Comparison of ENCODE assay signal across 13 mouse cellular contexts in genomic region chr11:63124316-63124715, GRCm38 (mm10). TPM values are rescaled to one million over a fixed set of nuclear protein-coding genes. Genes with fewer than 3 reads are reported as not detected.
A peak's percentile ranks its signal among the peaks of the same experiment; 100 is the strongest.
DNase-seq lines count a peak whose midpoint lies in the region; ATAC-seq and TF ChIP-seq lines count a peak whose summit lies in the region.
"Had no signal": no experiment of that assay in that cellular context is flagged by ENCODE, and none has a peak within 500 bp of the region (broad histone marks: within the 10 kb centered on the region; RNA-seq: fewer than 3 reads in every experiment).

No protein-coding gene starts in this region.

- H3K4me2 ChIP-seq in liver, embryonic 14.5 days (ENCODE audit: low read depth), result no peak overlapping the region
- no peak overlapping the region for H3K4me2 ChIP-seq in liver, embryonic 12.5 days
- no peak overlapping the region for H3K4me2 ChIP-seq in embryonic facial prominence, embryonic 11.5 days (ENCODE audit: low read depth, low read length)
- H3K4me2 ChIP-seq: lung, embryonic 15.5 days had no signal

- no peaks in the 10 kb centered on the region for H3K9me3 ChIP-seq in heart, embryonic 10.5 days
- H3K9me3 ChIP-seq in liver, embryonic 14.5 days (ENCODE audit: control insufficient read depth, low read length), result no peaks in the 10 kb centered on the region
- H3K9me3 ChIP-seq in liver, embryonic 12.5 days (replicated peaks), result no peaks in the 10 kb centered on the region
- no peaks in the 10 kb centered on the region for H3K9me3 ChIP-seq in ES-Bruce4 (replicated peaks; ENCODE audit: control insufficient read depth, insufficient read depth, low read length, poor library complexity, severe bottlenecking)
- no peaks in the 10 kb centered on the region for H3K9me3 ChIP-seq in embryonic facial prominence, embryonic 11.5 days (replicated peaks; ENCODE audit: control insufficient read depth, low read length)
- H3K9me3 ChIP-seq: lung, embryonic 15.5 days had no signal

- H3K4me1 ChIP-seq in heart, embryonic 10.5 days, result peaks cover 33% of the 10 kb centered on the region
- H3K4me1 ChIP-seq in liver, embryonic 14.5 days (replicated peaks; ENCODE audit: control insufficient read depth in 2 of 2, insufficient read depth in 2 of 2, low read length in 1 of 2), result 0 out of 4 replicates have a peak, but pooled peaks cover 0 to 4% of the 10 kb centered on the region in 2 experiments
- H3K4me1 ChIP-seq in liver, embryonic 12.5 days, result no peaks in the 10 kb centered on the region
- H3K4me1 ChIP-seq in ES-Bruce4 (ENCODE audit: control insufficient read depth, insufficient read depth, low read length), result no peaks in the 10 kb centered on the region
- H3K4me1 ChIP-seq in embryonic facial prominence, embryonic 11.5 days (ENCODE audit: control insufficient read depth, insufficient read depth, low read length), result no peaks in the 10 kb centered on the region

- peaks cover 4% of the 10 kb centered on the region for H3K27me3 ChIP-seq in heart, embryonic 10.5 days (ENCODE audit: insufficient read depth, poor library complexity, severe bottlenecking)
- no peaks in the 10 kb centered on the region; the same call in none of the 2 replicates for H3K27me3 ChIP-seq in liver, embryonic 14.5 days (ENCODE audit: control insufficient read depth, insufficient read depth, low read length)
- H3K27me3 ChIP-seq in liver, embryonic 12.5 days (replicated peaks), result peaks cover 36% of the 10 kb centered on the region
- 0 out of 2 replicates have a peak, but pooled peaks cover 2% of the 10 kb centered on the region for H3K27me3 ChIP-seq in ES-Bruce4 (ENCODE audit: control insufficient read depth, insufficient read depth, low read length, poor library complexity, severe bottlenecking)
- H3K27me3 ChIP-seq in embryonic facial prominence, embryonic 11.5 days (ENCODE audit: control insufficient read depth, insufficient read depth, low read length), result no peaks in the 10 kb centered on the region
- H3K27me3 ChIP-seq: lung, embryonic 15.5 days had no signal

- TF ChIP-seq CTCF in liver, embryonic 14.5 days (IDR thresholded peaks at IDR 0.05; ENCODE audit: low read depth), result peak; percentile 36
- TF ChIP-seq CTCF in ES-Bruce4 (IDR thresholded peaks at IDR 0.05; ENCODE audit: low read depth, low read length), result no peak

- no peak overlapping the region for H3K9ac ChIP-seq in liver, embryonic 14.5 days (replicated peaks)
- no peak overlapping the region for H3K9ac ChIP-seq in liver, embryonic 12.5 days
- H3K9ac ChIP-seq in ES-Bruce4 (ENCODE audit: low read depth, poor library complexity, severe bottlenecking), result no peak overlapping the region
- no peak overlapping the region for H3K9ac ChIP-seq in embryonic facial prominence, embryonic 11.5 days (replicated peaks; ENCODE audit: low read length)
- H3K9ac ChIP-seq: lung, embryonic 15.5 days had no signal

- no peak for DNase-seq in heart, embryonic 10.5 days (ENCODE audit: low spot score)
- DNase-seq in heart, postnatal 4 days, result no peak
- DNase-seq in liver, embryonic 14.5 days (ENCODE audit: low read depth in 3 of 3, low spot score in 3 of 3), result no peak
- DNase-seq in embryonic facial prominence, embryonic 11.5 days (ENCODE audit: low spot score), result peak; percentile 46
- DNase-seq: layer of hippocampus, postnatal 36 days had no signal

- no peak overlapping the region for H3K4me3 ChIP-seq in heart, embryonic 10.5 days
- H3K4me3 ChIP-seq in liver, embryonic 14.5 days (ENCODE audit: insufficient read depth in 1 of 2, low read depth in 2 of 2, low read length in 2 of 2), result no peak overlapping the region
- no peak overlapping the region for H3K4me3 ChIP-seq in liver, embryonic 12.5 days
- H3K4me3 ChIP-seq in ES-Bruce4 (ENCODE audit: low read depth, low read length), result no peak overlapping the region
- H3K4me3 ChIP-seq in embryonic facial prominence, embryonic 11.5 days (ENCODE audit: low read depth, low read length), result no peak overlapping the region
- H3K4me3 ChIP-seq: lung, embryonic 15.5 days had no signal

- WGBS in heart, embryonic 10.5 days, result 22% methylated on average over 4 of the region's 4 CpGs
- WGBS in liver, embryonic 14.5 days (ENCODE audit: insufficient replicate concordance), result 26% methylated on average over 4 of the region's 4 CpGs
- WGBS in liver, embryonic 12.5 days (ENCODE audit: insufficient replicate concordance), result 29% methylated on average over 4 of the region's 4 CpGs
- 6% methylated on average over 4 of the region's 4 CpGs for WGBS in embryonic facial prominence, embryonic 11.5 days

- no peak for TF ChIP-seq EP300 in liver, embryonic 14.5 days (IDR thresholded peaks at IDR 0.05; ENCODE audit: low read depth)
- 0 out of 2 replicates have a peak, but pooled peaks have one; percentile 22 for TF ChIP-seq EP300 in ES-Bruce4 (IDR thresholded peaks at IDR 0.05; ENCODE audit: insufficient read depth, low read depth, low read length)

- ATAC-seq in liver, embryonic 14.5 days (ENCODE audit: insufficient read depth), result no peak
- ATAC-seq in liver, embryonic 12.5 days, result no peak
- no peak for ATAC-seq in embryonic facial prominence, embryonic 11.5 days (replicated peaks; ENCODE audit: insufficient number of reproducible peaks, low FRiP score, low TSS enrichment, low read depth)
- no peak for ATAC-seq in inflammation-experienced regulatory T-cells, adult 6 months
- ATAC-seq in megakaryocyte-erythroid progenitor cell, adult 5-6 weeks (replicated peaks; ENCODE audit: low FRiP score, low TSS enrichment, poor library complexity, severe bottlenecking), result no peak
- ATAC-seq: forebrain, embryonic 14.5 days; intestine, embryonic 16.5 days had no signal

- H3K36me3 ChIP-seq in heart, embryonic 10.5 days, result no peaks in the 10 kb centered on the region
- H3K36me3 ChIP-seq in liver, embryonic 14.5 days (replicated peaks; ENCODE audit: control insufficient read depth, insufficient read depth, low read depth), result no peaks in the 10 kb centered on the region
- H3K36me3 ChIP-seq in liver, embryonic 12.5 days, result no peaks in the 10 kb centered on the region
- no peaks in the 10 kb centered on the region for H3K36me3 ChIP-seq in ES-Bruce4 (ENCODE audit: control insufficient read depth, insufficient read depth, low read length, poor library complexity, severe bottlenecking)
- H3K36me3 ChIP-seq in embryonic facial prominence, embryonic 11.5 days (replicated peaks; ENCODE audit: control insufficient read depth, insufficient read depth, low read depth, low read length), result no peaks in the 10 kb centered on the region
- H3K36me3 ChIP-seq: lung, embryonic 15.5 days had no signal

- peak overlapping the region; percentile 16; the same call in 1 of the 2 replicates for H3K27ac ChIP-seq in heart, embryonic 10.5 days
- H3K27ac ChIP-seq in liver, embryonic 14.5 days, result no peak overlapping the region
- H3K27ac ChIP-seq in liver, embryonic 12.5 days, result no peak overlapping the region
- H3K27ac ChIP-seq in ES-Bruce4 (ENCODE audit: insufficient read depth, low read length), result no peak overlapping the region
- H3K27ac ChIP-seq in embryonic facial prominence, embryonic 11.5 days (replicated peaks; ENCODE audit: low read depth, low read length), result no peak overlapping the region
- H3K27ac ChIP-seq: lung, embryonic 15.5 days had no signal

- no peak for TF ChIP-seq POLR2A in ES-Bruce4 (IDR thresholded peaks at IDR 0.05; ENCODE audit: insufficient read depth, low read length)

RNA-seq across cellular contexts. Expression of gene Pmp22, which starts 4.5 kb away (rescaled TPM):
- 98.2 and 147 TPM in 2 replicates for polyA plus RNA-seq in heart, embryonic 10.5 days (2016; fragmentation: Nextera tagmentation; extraction: Ambion mirVana)
- total RNA-seq in heart, postnatal 4 days (2021), result 10 to 100 TPM; 90.1 to 91.4 TPM
- 3.8 and 4.2 TPM in 2 replicates for polyA plus RNA-seq in liver, embryonic 14.5 days (2012; rRNA removed)
- polyA plus RNA-seq in liver, embryonic 14.5 days (2014; fragmentation: Nextera tagmentation; extraction: Ambion mirVana), result 12.4 TPM in 2 replicates
- 38.3 and 39.8 TPM in 2 replicates for polyA plus RNA-seq in liver, embryonic 12.5 days (2016; fragmentation: Nextera tagmentation; extraction: Ambion mirVana)
- polyA plus RNA-seq in ES-Bruce4 (2011; ENCODE audit: insufficient read depth, insufficient read length, low read depth, missing spikeins), result 55.0 and 57.8 TPM in 2 replicates
- 48.2 and 49.8 TPM in 2 replicates for polyA plus RNA-seq in embryonic facial prominence, embryonic 11.5 days (2014; fragmentation: Nextera tagmentation; extraction: Ambion mirVana)
- polyA plus RNA-seq in inflammation-experienced regulatory T-cells, adult 6 months (2017; shearing (Covaris generic)), result not detected
- total RNA-seq in megakaryocyte-erythroid progenitor cell, adult 5-6 weeks (2014; fragmentation: Nextera tagmentation), result not detected in 2 replicates
- total RNA-seq in megakaryocyte-erythroid progenitor cell, adult 5-6 weeks (2017), result not detected in 2 replicates
- total RNA-seq: granulocyte monocyte progenitor cell, adult 5-6 weeks had no signal

Comparison
In these comparisons a context has a peak if more than half of its experiments do, and no peak if none do; other contexts are left out.
1. RNA of gene Pmp22, which starts 4.5 kb away (polyA plus RNA-seq): 98.2 to 147 TPM in heart, embryonic 10.5 days, 55.0 to 57.8 TPM in ES-Bruce4, 48.2 to 49.8 TPM in embryonic facial prominence, embryonic 11.5 days, 38.3 to 39.8 TPM in liver, embryonic 12.5 days and 3.8 to 12.4 TPM in liver, embryonic 14.5 days; not detected in inflammation-experienced regulatory T-cells, adult 6 months; every median in the first group is over 4 times any median in the second.